Mouse (Mus musculus) thymus, adult 2 months (tissue): ENCODE results near the gene Gm7247. TPM values are rescaled to one million over a fixed set of nuclear protein-coding genes. Genes with fewer than 3 reads are reported as not detected.
"Not testable (repeated sequence)": the region's sequence is repeated elsewhere in the genome, so short reads cannot be mapped to it uniquely, and the experiment has no call there.

Source experiments
- DNase-seq: peaks from one replicate; pipeline ENCODE4 v3.0.0; 2021
- H3K27ac ChIP-seq: fragments of 200-500 bp; 2 replicates; pipeline ENCODE4 v1.5.1; 2012; ENCODE audit warnings: low read length, control low read depth; ENCODE audit not compliant: control insufficient read depth, insufficient read depth
- H3K27me3 ChIP-seq: fragments of 200-500 bp; 2 replicates; pipeline ENCODE4 v1.6.1; 2012; ENCODE audit warnings: mild to moderate bottlenecking, low read length, moderate library complexity, mixed read lengths; ENCODE audit not compliant: control insufficient read depth, insufficient read depth
- H3K36me3 ChIP-seq: fragments of 200-500 bp; 2 replicates; pipeline ENCODE4 v1.6.1; 2012; ENCODE audit warnings: mild to moderate bottlenecking, low read length, moderate library complexity; ENCODE audit not compliant: control insufficient read depth, insufficient read depth
- H3K4me1 ChIP-seq: fragments of 200-500 bp; replicated peaks from 2 replicates; pipeline ENCODE4 v1.6.1; 2012; ENCODE audit warnings: low read length; ENCODE audit not compliant: control insufficient read depth, insufficient read depth
- H3K4me3 ChIP-seq: fragments of 200-500 bp; 2 replicates; pipeline ENCODE4 v1.5.1; 2012; ENCODE audit warnings: mild to moderate bottlenecking, low read length, control low read depth, moderate library complexity; ENCODE audit not compliant: control insufficient read depth, insufficient read depth
- CTCF ChIP-seq: fragments of 200-500 bp; IDR thresholded peaks from 2 replicates; pipeline ENCODE4 v1.5.1; 2012; ENCODE audit warnings: mild to moderate bottlenecking, control low read depth, low read length, moderate library complexity, borderline replicate concordance; ENCODE audit not compliant: control insufficient read depth, poor library complexity, insufficient read depth; ENCODE audit errors: extremely low read depth
- POLR2A ChIP-seq: fragments of 200-500 bp; IDR thresholded peaks from 2 replicates; pipeline ENCODE4 v1.6.1; 2012; ENCODE audit warnings: mild to moderate bottlenecking, low read length, control low read depth, moderate library complexity; ENCODE audit not compliant: control insufficient read depth, poor library complexity, insufficient read depth; ENCODE audit errors: extremely low read depth
- WGBS: fragments of 180-500 bp; shearing (Covaris S2); methylation state at CpG from one replicate; pipeline ENCODE4 v1.1.7; 2018; 5-methylcytosine and 5-hydroxymethylcytosine counted together
- polyA plus RNA-seq: library from polyadenylated mRNA; depleted of rRNA; stranded (reverse); fragments of >200 nt; gene quantifications from 2 replicates; pipeline ENCODE4 v1.2.3, GENCODE M21; 2012

Gm7247 gene
- polyA plus RNA-seq, 1 experiment = not detected

DNA sequence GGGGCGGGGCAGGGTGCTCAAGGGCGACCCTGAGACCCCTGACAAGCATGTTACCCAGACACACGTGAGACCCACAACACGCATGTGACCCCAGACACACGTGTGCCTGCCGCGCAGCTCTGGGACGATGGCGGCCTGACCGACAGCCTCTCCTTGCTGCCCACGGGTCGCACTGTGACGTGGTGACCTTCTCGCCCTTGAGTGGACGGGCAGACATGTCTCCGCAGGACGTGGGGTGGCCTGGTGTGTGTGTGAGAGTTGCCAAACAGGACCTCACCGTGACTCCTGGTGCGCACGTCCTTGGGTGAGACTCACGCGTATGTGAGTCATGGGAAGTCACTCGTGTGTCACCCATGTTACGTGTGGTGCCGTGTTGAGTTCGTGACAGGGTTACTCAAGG is 73.5 kb downstream of the Gm7247 start:
- H3K4me3 ChIP-seq = no peak overlapping the region
- no peaks in the 10 kb centered on the region for H3K36me3 ChIP-seq
- no peak for DNase-seq
- H3K27me3 ChIP-seq = no peaks in the 10 kb centered on the region
- H3K27ac ChIP-seq = no peak overlapping the region
- TF ChIP-seq CTCF (no peak), POLR2A (no peak)
- no peaks in the 10 kb centered on the region for H3K4me1 ChIP-seq
- WGBS = 98% methylated on average over 26 of the region's 26 CpGs

DNA sequence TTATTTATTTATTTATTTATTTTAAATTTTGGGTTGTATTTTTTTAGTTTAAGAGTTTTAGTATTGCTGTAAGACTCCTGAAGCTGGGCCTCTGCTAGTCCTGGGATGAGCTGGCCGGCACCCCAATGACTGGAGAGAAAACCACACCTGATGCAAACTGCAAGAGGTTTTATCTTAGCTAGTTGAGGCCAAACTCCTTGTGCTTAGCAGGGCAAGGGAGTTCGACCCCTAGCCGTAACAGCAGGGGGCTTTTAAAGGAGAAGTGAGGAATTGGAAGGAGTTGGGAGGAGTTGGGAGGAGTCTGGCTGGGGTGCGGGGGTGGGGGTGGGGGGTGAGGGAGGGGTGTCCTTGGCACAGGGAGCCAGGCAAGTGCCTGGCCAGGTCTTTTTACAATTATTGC is 77.4 kb downstream of the Gm7247 start:
- H3K4me1 ChIP-seq = no peaks in the 10 kb centered on the region
- H3K27ac ChIP-seq = no peak overlapping the region
- no peaks in the 10 kb centered on the region for H3K36me3 ChIP-seq
- no peak overlapping the region for H3K4me3 ChIP-seq
- TF ChIP-seq CTCF (no peak), POLR2A (no peak)
- no peak for DNase-seq
- 94% methylated on average over 4 of the region's 4 CpGs for WGBS
- no peaks in the 10 kb centered on the region for H3K27me3 ChIP-seq

DNA sequence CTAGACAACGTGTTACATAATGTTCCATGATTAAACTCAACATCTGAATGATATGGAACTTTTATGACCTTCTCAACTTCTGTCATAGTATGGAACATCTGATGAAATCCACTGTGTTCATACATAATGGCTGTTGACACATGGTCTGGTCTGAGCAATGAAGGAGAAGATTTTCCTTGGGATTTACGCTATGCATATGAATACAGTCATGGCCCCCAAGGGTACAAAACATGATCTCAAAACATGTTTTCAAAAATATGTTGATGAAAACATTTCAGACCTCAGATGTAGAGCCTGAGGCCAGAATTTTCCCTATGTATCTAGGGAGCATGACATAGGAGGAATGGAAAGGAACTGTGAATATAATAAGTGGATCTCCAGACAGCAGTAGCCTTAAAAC is 90.0 kb downstream of the Gm7247 start, which contains the start of gene Vmn2r89:
TSS of gene Vmn2r89 (plus strand) at position 301 of the 400 bp plus-strand sequence.
- not testable (repeated sequence) for DNase-seq, H3K4me1 ChIP-seq, H3K27me3 ChIP-seq, H3K4me3 ChIP-seq, H3K27ac ChIP-seq, H3K36me3 ChIP-seq
- WGBS = 84% methylated on average over 2 of the region's 2 CpGs

DNA sequence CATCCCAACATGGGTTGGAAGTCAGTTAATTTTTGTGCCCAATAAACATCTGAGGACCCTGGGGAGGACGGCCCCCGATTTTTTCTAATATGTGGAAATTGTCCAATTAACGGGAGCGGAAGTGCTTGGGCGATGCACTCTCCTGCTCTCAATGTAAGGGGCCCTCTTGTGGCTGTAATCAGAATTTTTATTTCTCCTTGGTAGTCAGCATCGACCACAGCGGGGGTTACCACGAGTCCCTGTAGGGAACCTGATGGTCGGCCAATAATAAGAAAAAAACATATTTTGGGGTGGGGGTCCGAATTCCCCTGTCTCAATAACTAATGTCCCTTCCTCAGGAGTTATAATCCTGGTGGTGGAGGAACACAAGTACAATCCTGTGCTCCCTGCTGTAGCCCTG is 118.7 kb downstream of the Gm7247 start:
- 94% methylated on average over 10 of the region's 10 CpGs for WGBS
- H3K27me3 ChIP-seq, H3K36me3 ChIP-seq, H3K27ac ChIP-seq, H3K4me3 ChIP-seq, H3K4me1 ChIP-seq, DNase-seq: not testable (repeated sequence)

DNA sequence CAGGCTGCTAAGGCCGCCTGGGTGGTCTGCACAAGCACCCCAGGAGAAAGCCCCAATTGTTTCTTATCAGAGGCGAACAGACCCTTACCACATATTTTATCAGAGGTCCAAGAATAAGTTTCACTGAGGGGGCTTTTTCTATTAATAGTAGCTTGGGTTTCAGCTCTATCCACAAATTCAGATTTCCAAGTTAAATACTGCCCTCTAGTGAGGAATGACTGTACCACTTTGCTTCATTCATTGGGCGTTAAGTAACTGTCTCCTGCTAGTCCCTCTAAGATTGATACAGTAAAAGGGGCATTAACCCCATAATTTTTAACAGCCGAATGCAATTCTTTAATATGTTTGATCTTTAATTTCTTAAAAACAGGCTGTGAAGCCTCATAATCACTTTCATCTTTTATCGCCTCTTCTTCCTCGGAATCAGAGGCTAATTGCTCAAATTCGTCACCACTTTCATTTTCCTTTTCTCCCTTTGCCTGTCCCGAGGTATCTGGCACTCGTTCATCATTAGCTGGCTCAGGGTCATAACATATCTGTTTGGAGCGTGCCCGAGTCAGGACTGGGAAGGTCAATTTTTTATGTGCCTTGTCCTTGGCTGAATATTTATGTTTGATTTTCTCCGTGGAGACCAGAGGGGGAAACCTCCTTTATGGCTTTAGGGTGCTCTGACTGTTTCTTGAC is 119.9 kb downstream of the Gm7247 start:
- H3K4me1 ChIP-seq, H3K27me3 ChIP-seq, H3K36me3 ChIP-seq, H3K27ac ChIP-seq, DNase-seq, H3K4me3 ChIP-seq: not testable (repeated sequence)
- WGBS = 93% methylated on average over 12 of the region's 12 CpGs

DNA sequence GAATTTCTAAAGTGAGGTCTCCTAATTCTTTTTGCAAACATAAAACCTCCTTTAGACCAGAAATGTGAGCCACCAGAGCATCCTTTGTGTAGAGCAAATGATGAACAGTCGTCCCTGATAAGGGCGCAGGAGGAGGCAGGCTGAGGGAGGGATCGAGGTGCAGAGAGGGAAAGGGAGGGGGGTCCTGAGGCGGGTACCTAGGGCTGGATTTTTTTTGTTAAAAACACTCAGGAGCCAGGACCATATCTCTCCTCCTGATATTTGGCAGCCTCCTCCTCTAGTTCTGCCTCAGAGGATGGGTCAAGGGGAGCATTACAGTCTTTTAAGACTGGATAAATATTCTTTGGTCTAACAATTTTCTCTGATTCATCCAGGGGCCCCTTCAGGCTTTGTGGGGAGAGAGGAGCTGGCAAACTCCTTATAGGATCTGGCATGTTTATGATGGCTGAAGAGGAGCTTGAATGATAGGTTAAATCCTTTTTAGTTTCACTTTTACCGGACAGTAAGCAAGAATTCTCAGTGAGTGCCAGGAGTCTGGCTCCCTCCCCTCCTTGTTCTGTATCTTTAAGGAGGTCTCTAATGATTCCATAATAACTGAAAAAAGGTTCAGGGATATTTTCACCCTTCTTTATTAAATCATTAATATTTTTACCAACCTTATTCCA is 120.6 kb downstream of the Gm7247 start:
- no peaks in the 10 kb centered on the region for H3K27me3 ChIP-seq
- no peak for DNase-seq
- H3K4me3 ChIP-seq = no peak overlapping the region
- no peaks in the 10 kb centered on the region for H3K4me1 ChIP-seq
- no peak overlapping the region for H3K27ac ChIP-seq
- WGBS = 93% methylated on average over 5 of the region's 5 CpGs
- no peak for TF ChIP-seq POLR2A
- H3K36me3 ChIP-seq = no peaks in the 10 kb centered on the region

DNA sequence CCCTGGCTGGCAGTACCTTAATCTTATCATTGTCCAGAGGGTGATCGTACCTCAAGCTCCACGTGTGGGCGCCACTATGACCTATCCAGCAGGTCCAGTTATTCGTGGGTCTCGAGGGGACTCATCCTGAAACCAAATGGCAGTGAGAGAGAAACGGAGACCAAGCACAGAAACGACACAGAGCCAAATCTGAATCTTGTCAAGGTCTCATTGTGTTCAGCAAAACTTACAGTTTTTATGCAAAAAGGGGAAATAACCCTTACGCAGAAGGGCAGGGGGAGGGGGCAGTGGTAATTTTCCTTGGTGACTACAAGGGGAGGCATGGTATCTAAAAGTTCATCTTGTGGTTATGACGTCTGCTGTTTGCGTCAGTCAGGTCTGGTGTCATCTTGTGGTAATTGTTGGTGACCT is 121.4 kb downstream of the Gm7247 start:
- 67% methylated on average over 10 of the region's 10 CpGs for WGBS
- not testable (repeated sequence) for H3K27me3 ChIP-seq, H3K36me3 ChIP-seq, H3K27ac ChIP-seq, H3K4me3 ChIP-seq, H3K4me1 ChIP-seq, DNase-seq
